Mouse (Mus musculus): ENCODE results near the gene Gucy2g. TPM values are rescaled to one million over a fixed set of nuclear protein-coding genes. Genes with fewer than 3 reads are reported as not detected.
"Not testable (repeated sequence)": the region's sequence is repeated elsewhere in the genome, so short reads cannot be mapped to it uniquely, and the experiment has no call there.

The Gucy2g gene
- polyA plus RNA-seq, 1 experiment, result not detected

DNA sequence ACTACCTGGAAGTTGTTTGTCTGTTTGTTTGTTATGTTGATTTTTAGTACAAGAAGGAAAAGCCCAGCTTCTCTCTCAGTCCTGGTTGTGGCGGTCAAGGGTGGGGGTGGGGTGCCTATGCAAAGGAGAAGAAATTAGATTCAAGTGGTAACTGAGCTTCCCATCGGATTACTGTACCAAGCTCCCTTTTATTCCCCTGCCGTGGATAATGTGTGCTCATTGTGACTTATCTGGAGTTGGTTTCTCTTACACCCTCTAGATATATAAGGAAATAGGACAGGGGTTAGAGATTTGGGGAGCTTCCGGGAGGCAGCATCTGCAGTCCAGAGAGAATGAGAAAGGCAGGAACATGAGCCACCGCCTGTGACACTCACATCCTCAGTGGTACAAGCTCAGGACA lies 60.6 kb downstream of the Gucy2g start, which contains the start of gene Tectb:
Gene Tectb, plus strand, starts transcription at position 301 of the 400 bp plus-strand sequence.
- Histone ChIP-seq H3K9me3 (ENCODE audit: control insufficient read depth, low read length) (no peaks in the 10 kb centered on the region), H3K36me3 (ENCODE audit: control insufficient read depth) (no peaks in the 10 kb centered on the region), H3K4me3 (replicated peaks) (no peak within 1 kb of the TSS), H3K4me1 (ENCODE audit: control insufficient read depth) (no peaks in the 10 kb centered on the region), H3K27me3 (ENCODE audit: control insufficient read depth) (no peaks in the 10 kb centered on the region)
- TF ChIP-seq TAL1 (IDR thresholded peaks at IDR 0.05; ENCODE audit: low read length) (no peak), GATA1 (IDR thresholded peaks at IDR 0.05; ENCODE audit: low read length) (no peak)

DNA sequence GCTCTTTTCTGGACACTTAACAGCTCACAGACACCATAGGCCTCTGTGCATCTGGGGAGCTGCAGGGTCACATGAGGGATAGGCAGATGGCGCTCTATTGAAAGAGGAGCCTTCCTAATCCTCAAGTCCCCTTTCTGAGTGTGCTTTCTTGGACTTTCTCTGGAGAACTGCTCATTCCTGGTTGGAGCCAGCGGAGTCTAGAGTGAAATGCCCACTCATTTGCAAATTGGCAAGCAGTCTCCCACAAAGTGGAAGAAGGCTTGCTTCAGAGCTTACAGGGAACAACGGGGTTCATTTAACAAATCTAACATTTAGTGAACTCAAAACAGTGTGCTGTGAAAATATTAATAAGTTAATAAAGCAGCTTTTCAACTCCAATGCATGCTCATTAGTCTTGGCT lies 63.9 kb downstream of the Gucy2g start:
- TF ChIP-seq GATA1 (IDR thresholded peaks at IDR 0.05; ENCODE audit: low read length) (no peak), TAL1 (IDR thresholded peaks at IDR 0.05; ENCODE audit: low read length) (no peak)
- Histone ChIP-seq H3K9me3 (ENCODE audit: control insufficient read depth, low read length) (no peaks in the 10 kb centered on the region), H3K36me3 (ENCODE audit: control insufficient read depth) (no peaks in the 10 kb centered on the region), H3K27me3 (ENCODE audit: control insufficient read depth) (no peaks in the 10 kb centered on the region), H3K4me3 (replicated peaks) (no peak overlapping the region), H3K4me1 (ENCODE audit: control insufficient read depth) (no peaks in the 10 kb centered on the region)

DNA sequence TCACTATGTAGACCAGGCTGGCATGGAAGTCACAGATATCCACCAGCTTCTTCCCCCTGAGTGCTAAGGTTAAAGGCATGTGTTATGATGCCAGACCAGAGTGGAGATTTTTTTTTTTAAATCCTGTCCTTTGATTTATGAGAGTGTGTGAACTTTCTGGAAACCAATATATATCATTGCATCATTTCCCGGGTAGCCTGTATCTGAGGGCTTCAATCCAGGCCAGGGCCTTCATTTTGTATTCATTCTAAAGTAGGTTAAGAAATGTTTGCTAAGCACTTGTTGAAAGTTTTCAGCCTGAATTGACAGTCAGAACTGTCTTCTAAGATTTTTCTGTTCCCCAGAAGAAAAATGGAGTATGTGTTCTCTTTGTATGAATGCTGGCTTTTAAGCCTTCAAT lies 69.5 kb downstream of the Gucy2g start:
- H3K27me3 ChIP-seq (ENCODE audit: control insufficient read depth), result no peaks in the 10 kb centered on the region
- peaks cover 5% of the 10 kb centered on the region for H3K9me3 ChIP-seq (ENCODE audit: control insufficient read depth, low read length)
- H3K4me3 ChIP-seq (replicated peaks), result no peak overlapping the region
- H3K4me1 ChIP-seq (ENCODE audit: control insufficient read depth), result no peaks in the 10 kb centered on the region
- TF ChIP-seq TAL1 (IDR thresholded peaks at IDR 0.05; ENCODE audit: low read length), result no peak
- TF ChIP-seq GATA1 (IDR thresholded peaks at IDR 0.05; ENCODE audit: low read length), result no peak
- H3K36me3 ChIP-seq (ENCODE audit: control insufficient read depth), result no peaks in the 10 kb centered on the region

DNA sequence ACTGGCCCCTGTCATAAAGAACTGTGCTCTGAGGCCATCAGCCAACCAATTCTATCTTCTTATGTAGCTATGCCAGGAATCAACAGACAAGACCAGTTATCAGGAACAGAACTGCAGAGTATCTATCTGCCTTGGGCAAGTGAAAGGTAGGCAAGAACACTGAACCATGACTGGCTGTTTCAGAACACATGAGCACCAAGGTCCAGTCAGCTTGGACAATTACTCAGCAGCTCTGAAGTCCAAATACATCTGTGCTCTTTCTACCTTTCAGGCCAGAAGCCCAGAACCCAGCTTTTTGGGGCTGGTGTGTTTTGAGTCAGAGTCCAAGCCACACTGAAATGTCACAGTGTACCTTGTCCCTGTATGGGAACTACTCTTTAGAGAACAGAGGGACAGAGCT lies 70.6 kb downstream of the Gucy2g start:
- TF ChIP-seq GATA1 (IDR thresholded peaks at IDR 0.05; ENCODE audit: low read length) (no peak), TAL1 (IDR thresholded peaks at IDR 0.05; ENCODE audit: low read length) (no peak)
- H3K9me3 ChIP-seq (ENCODE audit: control insufficient read depth, low read length), result peaks cover 5% of the 10 kb centered on the region
- H3K27me3 ChIP-seq (ENCODE audit: control insufficient read depth), result no peaks in the 10 kb centered on the region
- H3K36me3 ChIP-seq (ENCODE audit: control insufficient read depth), result no peaks in the 10 kb centered on the region
- no peaks in the 10 kb centered on the region for H3K4me1 ChIP-seq (ENCODE audit: control insufficient read depth)
- H3K4me3 ChIP-seq (replicated peaks), result no peak overlapping the region

DNA sequence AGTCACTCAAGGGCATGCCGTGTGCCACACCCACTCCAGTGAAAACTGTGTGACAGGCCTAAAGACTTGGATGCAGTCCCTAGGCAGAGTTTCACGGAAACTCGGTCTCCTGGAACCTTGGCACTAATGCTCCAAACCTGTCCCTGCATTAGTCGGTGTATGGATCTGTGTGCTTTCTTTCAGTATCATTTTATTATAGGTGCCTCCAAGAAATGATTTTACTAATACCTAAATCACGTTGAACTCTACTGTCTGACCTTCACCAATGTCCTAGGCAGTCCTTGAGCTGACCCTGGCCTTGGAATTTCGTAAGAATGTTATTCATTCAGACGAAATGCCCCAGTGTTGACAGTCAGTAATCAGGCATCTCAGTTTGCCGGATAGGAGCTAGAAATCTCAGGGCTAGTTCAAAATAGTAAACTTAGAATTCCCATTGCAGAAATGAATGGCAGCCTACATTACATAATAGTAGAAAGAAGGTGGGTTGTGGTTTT lies 71.8 kb downstream of the Gucy2g start:
- H3K9me3 ChIP-seq (ENCODE audit: control insufficient read depth, low read length); H3K4me3 ChIP-seq (replicated peaks); H3K36me3 ChIP-seq (ENCODE audit: control insufficient read depth); H3K4me1 ChIP-seq (ENCODE audit: control insufficient read depth); H3K27me3 ChIP-seq (ENCODE audit: control insufficient read depth): not testable (repeated sequence)

DNA sequence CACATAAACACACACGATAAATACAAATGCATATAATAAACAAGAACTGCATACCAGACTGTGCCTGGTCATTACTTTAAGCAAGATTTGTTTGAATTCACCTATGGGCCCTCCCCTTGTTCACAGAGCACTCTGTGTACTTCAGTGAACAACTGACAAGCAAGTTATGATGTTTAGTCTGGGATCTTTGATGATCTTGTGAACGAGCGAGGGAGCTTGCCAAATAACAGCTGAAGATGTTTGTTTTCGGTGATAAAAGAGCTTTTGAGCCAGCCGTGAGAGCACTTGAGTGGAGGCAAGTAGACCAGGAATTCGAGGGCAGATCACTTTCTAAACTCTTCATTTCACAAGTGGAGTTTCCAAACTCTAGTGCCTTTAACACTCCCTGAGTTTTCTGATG lies 72.7 kb downstream of the Gucy2g start:
- H3K4me1 ChIP-seq (ENCODE audit: control insufficient read depth), result no peaks in the 10 kb centered on the region
- H3K27me3 ChIP-seq (ENCODE audit: control insufficient read depth), result no peaks in the 10 kb centered on the region
- no peaks in the 10 kb centered on the region for H3K36me3 ChIP-seq (ENCODE audit: control insufficient read depth)
- TF ChIP-seq TAL1 (IDR thresholded peaks at IDR 0.05; ENCODE audit: low read length) (no peak), GATA1 (IDR thresholded peaks at IDR 0.05; ENCODE audit: low read length) (no peak)
- peaks cover 5% of the 10 kb centered on the region for H3K9me3 ChIP-seq (ENCODE audit: control insufficient read depth, low read length)
- H3K4me3 ChIP-seq (replicated peaks), result no peak overlapping the region

DNA sequence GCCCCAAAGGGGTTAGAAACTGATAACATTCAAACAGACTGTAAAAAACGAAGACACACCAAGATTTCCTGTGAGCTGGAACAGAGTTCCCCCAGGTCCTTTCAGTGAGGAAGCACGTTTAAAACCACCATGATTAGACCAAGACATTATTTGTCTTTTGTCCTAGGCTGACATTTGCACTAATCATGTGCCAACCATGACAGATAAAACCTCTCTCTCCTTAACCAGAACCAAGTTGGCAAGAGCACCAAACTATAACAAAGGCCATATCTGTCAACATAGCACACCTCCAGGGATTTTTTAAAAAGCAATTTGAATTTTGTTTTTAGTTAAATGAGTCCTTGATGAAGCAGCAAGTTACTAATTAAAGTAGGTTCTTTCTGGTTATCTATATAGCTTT lies 73.3 kb downstream of the Gucy2g start:
- TF ChIP-seq TAL1 (IDR thresholded peaks at IDR 0.05; ENCODE audit: low read length), result no peak
- TF ChIP-seq GATA1 (IDR thresholded peaks at IDR 0.05; ENCODE audit: low read length), result no peak
- Histone ChIP-seq H3K4me3 (replicated peaks) (no peak overlapping the region), H3K27me3 (ENCODE audit: control insufficient read depth) (no peaks in the 10 kb centered on the region), H3K9me3 (ENCODE audit: control insufficient read depth, low read length) (peaks cover 5% of the 10 kb centered on the region), H3K4me1 (ENCODE audit: control insufficient read depth) (no peaks in the 10 kb centered on the region), H3K36me3 (ENCODE audit: control insufficient read depth) (no peaks in the 10 kb centered on the region)

DNA sequence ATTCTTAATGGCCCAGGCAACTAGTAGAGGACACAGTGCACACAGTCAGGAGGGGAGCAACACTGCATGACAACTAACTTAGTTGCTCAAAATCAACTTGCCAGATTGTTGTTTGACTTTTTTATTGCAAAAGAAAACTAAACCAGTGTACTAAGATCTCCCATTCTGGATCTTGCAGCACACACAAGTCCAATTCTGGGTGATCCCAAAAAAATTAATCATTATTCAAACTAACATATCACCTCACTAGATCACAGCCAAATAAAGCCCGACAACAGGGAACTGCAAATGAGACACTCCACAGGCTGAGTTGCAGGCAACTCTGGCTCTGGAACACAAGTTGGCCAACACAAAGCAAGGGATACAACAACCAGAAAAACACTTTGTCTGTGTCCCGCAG lies 74.3 kb downstream of the Gucy2g start:
- H3K9me3 ChIP-seq (ENCODE audit: control insufficient read depth, low read length), result peaks cover 5% of the 10 kb centered on the region
- no peak for TF ChIP-seq TAL1 (IDR thresholded peaks at IDR 0.05; ENCODE audit: low read length)
- TF ChIP-seq GATA1 (IDR thresholded peaks at IDR 0.05; ENCODE audit: low read length), result no peak
- no peak overlapping the region for H3K4me3 ChIP-seq (replicated peaks)
- H3K36me3 ChIP-seq (ENCODE audit: control insufficient read depth), result no peaks in the 10 kb centered on the region
- no peaks in the 10 kb centered on the region for H3K4me1 ChIP-seq (ENCODE audit: control insufficient read depth)
- no peaks in the 10 kb centered on the region for H3K27me3 ChIP-seq (ENCODE audit: control insufficient read depth)

DNA sequence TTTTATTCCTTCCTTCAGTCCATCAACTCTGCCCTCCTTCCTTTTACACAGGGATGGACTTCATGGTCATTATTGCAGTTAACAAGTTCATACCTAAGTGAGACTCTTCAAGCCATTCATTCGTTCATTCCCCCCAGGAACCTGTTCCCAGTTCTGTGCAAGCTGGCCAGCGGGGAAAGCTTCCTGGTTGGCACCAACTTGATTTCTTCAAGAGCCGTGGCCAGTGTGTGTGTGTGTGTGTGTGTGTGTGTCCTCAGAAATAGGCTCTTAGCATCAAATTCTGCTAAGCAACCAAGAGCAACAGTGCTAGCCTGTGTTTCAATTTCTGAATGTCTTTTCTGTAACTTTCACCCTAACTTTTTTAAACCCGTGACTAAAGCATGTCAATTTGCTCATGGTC lies 75.1 kb downstream of the Gucy2g start:
- Histone ChIP-seq H3K4me1 (ENCODE audit: control insufficient read depth) (no peaks in the 10 kb centered on the region), H3K36me3 (ENCODE audit: control insufficient read depth) (no peaks in the 10 kb centered on the region), H3K4me3 (replicated peaks) (no peak overlapping the region), H3K9me3 (ENCODE audit: control insufficient read depth, low read length) (peaks cover 5% of the 10 kb centered on the region), H3K27me3 (ENCODE audit: control insufficient read depth) (no peaks in the 10 kb centered on the region)
- no peak for TF ChIP-seq TAL1 (IDR thresholded peaks at IDR 0.05; ENCODE audit: low read length)
- TF ChIP-seq GATA1 (IDR thresholded peaks at IDR 0.05; ENCODE audit: low read length), result no peak

DNA sequence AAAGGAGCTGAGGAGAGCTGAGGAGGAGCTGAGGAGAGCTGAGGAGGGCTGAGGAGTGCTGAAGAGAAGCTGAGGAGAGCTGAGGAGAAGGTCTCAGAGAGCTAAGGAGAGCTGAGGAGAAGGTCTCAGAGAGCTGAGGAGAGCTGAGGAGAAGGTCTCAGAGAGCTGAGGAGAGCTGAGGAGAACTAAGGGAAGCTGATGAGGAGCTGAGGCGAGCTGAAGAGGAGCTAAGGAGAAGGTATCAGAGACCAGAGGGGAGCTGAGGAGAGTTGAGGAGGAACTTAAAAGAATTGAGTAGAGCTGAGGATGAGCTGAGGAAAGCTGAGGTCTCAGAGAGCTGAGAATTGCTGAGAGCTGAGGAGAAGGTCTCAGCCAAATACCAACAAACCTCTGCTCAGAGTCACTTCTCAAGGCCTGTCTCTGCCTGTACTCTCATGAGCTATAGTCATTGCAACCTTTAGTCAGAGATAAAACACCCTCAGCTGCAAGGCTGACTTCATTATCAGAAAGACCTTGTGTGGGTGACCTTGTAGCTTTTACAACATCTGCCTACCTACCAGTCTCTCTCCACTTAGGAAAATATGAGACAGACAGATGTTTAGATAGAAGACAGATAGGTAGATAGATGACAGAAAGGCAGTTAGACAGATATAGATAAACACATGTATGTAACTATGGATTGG lies 75.7 kb downstream of the Gucy2g start:
- Histone ChIP-seq H3K4me3 (replicated peaks) (no peak overlapping the region), H3K9me3 (ENCODE audit: control insufficient read depth, low read length) (peaks cover 4% of the 10 kb centered on the region), H3K4me1 (ENCODE audit: control insufficient read depth) (no peaks in the 10 kb centered on the region), H3K27me3 (ENCODE audit: control insufficient read depth) (no peaks in the 10 kb centered on the region), H3K36me3 (ENCODE audit: control insufficient read depth) (no peaks in the 10 kb centered on the region)
- TF ChIP-seq GATA1 (IDR thresholded peaks at IDR 0.05; ENCODE audit: low read length) (no peak), TAL1 (IDR thresholded peaks at IDR 0.05; ENCODE audit: low read length) (no peak)

Measured in erythroblast, embryonic 14.5 days (primary cell).